Mouse (Mus musculus) bone marrow, adult 2 months (tissue): ENCODE measurements at regions not wholly inside any gene's neighbourhood (a gene's known extent, or its start where the extent isn't known, plus 50 kb on each side); places are given as distances from the start of the nearest gene placed in this dataset.

Experiments
- H3K27ac ChIP-seq: fragments of 200-500 bp; 2 replicates; pipeline ENCODE4 v1.5.1; 2012; ENCODE audit warnings: low read depth, mild to moderate bottlenecking, control low read depth, inconsistent platforms, low read length; ENCODE audit not compliant: control insufficient read depth, poor library complexity, insufficient read depth
- H3K4me1 ChIP-seq: fragments of 200-500 bp; 2 replicates; pipeline ENCODE4 v1.6.1; 2011; ENCODE audit warnings: low read length; ENCODE audit not compliant: control insufficient read depth, insufficient read depth
- H3K4me3 ChIP-seq: fragments of 200-500 bp; replicated peaks from 2 replicates; pipeline ENCODE3; 2011; ENCODE audit warnings: mild to moderate bottlenecking, low read depth, low read length, control low read depth; ENCODE audit not compliant: control insufficient read depth
- CTCF ChIP-seq: fragments of 200-500 bp; IDR thresholded peaks from 2 replicates; pipeline ENCODE4 v1.5.1; 2011; ENCODE audit warnings: low read length, control low read depth; ENCODE audit not compliant: control insufficient read depth, insufficient read depth
- POLR2A ChIP-seq: fragments of 200-500 bp; IDR thresholded peaks from 2 replicates; pipeline ENCODE4 v1.6.1; 2011; ENCODE audit warnings: low read depth, mild to moderate bottlenecking, control low read depth, low read length, borderline replicate concordance; ENCODE audit not compliant: control insufficient read depth
- WGBS: fragments of 180-500 bp; shearing (Covaris S2); methylation state at CpG from one replicate; pipeline ENCODE4 v1.1.7; 2018; 5-methylcytosine and 5-hydroxymethylcytosine counted together

DNA sequence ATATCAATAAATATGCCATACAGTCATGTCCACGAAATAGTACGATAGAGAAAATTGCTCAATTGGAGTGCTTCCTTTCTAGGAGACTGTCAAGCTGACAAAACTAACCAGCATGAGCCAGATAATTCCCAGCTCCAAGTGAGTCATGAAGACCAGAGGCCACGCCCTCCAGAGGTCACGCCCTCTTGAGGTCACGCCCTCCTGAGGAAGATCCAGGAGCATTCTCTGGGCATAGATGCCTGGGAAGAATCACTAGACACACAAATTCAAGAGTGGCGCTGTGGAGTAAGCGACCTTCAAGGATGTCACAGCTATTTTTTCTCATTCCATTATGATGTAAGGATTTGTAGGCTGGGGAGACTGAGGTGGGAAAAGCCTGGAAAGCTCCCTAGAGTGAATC is 76.5 kb downstream of the Pttg1 start:
- TF ChIP-seq POLR2A (no peak), CTCF (no peak)
- peaks cover 2% of the 10 kb centered on the region for H3K4me1 ChIP-seq
- 69% methylated on average over 7 of the region's 7 CpGs for WGBS
- no peak overlapping the region for H3K27ac ChIP-seq
- no peak overlapping the region for H3K4me3 ChIP-seq

DNA sequence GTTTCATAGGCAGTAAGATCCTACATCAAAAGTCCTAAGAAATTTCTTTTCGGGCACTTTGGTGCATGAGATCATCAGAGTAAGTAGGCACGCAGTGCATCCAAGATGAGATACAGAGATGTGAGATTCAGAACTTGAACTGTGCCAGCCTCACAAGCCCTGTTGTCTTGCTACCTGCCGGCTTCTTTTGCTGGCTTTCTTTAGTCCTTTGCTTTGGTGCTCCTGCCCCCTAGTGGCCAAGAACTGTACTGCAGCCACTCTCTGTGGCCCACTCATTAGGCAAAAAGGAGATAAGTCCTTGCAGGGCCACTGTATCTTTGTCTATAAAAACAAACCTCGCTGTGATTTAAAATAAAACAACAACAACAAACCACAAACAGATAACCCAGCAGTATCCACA is 77.5 kb downstream of the Pttg1 start:
- TF ChIP-seq POLR2A (no peak), CTCF (peak; percentile 88)
- H3K4me3 ChIP-seq: no peak overlapping the region
- no peak overlapping the region for H3K27ac ChIP-seq
- 12% methylated on average over 4 of the region's 4 CpGs for WGBS
- no peaks in the 10 kb centered on the region; the same call in 1 of the 2 replicates for H3K4me1 ChIP-seq

- no peak overlapping the region for H3K4me3 ChIP-seq
- H3K4me1 ChIP-seq: no peaks in the 10 kb centered on the region
- WGBS: 87% methylated on average over 9 of the region's 9 CpGs
- H3K27ac ChIP-seq: no peak overlapping the region
- TF ChIP-seq POLR2A (no peak), CTCF (no peak)
These were observed 79.6 kb downstream of the Pttg1 start for GRCm38 (mm10) chr11:43346489-43346888.

DNA sequence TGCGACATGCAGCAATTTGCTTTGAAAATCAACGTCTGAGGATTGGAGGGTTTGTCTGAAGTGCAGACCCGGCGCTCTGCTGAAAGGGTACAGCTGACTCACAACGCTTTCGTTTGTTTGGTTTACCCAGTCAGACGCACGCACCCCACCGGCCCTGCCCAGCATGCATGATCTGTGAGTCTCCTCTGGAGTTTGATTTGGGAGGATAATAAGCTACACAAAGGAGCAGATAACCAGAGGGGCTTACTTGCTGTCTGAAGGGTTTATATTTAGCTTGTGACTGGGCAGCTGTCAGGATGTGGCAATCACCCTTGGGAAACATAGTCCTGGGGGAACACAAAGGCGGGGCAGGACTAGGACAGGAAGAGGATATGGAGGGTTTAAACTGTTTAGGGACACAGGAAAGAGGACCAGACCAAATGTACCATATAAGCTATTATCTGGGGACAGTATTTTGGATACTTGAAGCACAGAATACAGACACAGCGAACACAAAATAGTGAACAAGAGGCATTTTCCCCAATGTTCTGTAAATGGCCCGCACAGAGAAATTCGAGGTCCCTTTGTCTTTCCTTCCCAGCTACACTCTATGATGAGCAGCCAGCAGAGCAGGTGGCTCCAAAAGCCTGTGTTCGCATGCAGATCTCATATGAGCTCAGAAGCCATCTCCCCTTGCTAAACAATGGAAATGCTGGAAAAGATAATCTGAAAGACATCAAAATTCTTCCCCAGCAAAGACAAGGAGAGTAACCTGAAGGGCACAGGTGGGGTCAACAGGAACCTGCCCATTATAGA is 81.1 kb downstream of the Pttg1 start:
- Histone ChIP-seq H3K4me3 (no peak overlapping the region), H3K27ac (no peak overlapping the region), H3K4me1 (no peaks in the 10 kb centered on the region)
- no peak for TF ChIP-seq POLR2A
- no peak for TF ChIP-seq CTCF
- WGBS: 28% methylated on average over 14 of the region's 14 CpGs

DNA sequence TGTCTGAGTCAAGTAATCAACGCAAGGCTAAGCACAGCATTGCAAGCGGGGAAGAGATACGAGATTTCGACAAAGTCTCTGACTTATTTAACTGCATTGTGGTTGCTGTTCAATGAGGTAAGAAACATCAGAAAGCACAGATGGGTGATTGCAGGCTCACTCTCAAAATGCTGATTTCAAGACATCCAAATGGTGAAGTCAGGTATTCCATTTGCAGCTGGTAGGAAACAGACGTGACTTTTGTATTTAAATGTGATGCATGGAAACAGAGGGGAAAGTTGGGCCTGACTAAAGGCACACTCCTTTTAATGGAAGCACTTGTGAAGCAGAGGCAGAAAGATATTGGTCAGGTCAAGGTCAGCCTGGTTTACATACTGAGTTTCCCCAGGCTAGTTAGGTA is 82.5 kb downstream of the Pttg1 start:
- 65% methylated on average over 5 of the region's 5 CpGs for WGBS
- H3K27ac ChIP-seq: no peak overlapping the region
- no peaks in the 10 kb centered on the region for H3K4me1 ChIP-seq
- TF ChIP-seq CTCF: no peak
- TF ChIP-seq POLR2A: no peak
- H3K4me3 ChIP-seq: no peak overlapping the region

GRCm38 (mm10) chr11:43338377-43338993 is 87.6 kb downstream of the Pttg1 start:
- Histone ChIP-seq H3K4me1 (no peaks in the 10 kb centered on the region), H3K27ac (no peak overlapping the region), H3K4me3 (no peak overlapping the region)
- no peak for TF ChIP-seq POLR2A
- no peak for TF ChIP-seq CTCF
- WGBS: 77% methylated on average over 2 of the region's 2 CpGs

DNA sequence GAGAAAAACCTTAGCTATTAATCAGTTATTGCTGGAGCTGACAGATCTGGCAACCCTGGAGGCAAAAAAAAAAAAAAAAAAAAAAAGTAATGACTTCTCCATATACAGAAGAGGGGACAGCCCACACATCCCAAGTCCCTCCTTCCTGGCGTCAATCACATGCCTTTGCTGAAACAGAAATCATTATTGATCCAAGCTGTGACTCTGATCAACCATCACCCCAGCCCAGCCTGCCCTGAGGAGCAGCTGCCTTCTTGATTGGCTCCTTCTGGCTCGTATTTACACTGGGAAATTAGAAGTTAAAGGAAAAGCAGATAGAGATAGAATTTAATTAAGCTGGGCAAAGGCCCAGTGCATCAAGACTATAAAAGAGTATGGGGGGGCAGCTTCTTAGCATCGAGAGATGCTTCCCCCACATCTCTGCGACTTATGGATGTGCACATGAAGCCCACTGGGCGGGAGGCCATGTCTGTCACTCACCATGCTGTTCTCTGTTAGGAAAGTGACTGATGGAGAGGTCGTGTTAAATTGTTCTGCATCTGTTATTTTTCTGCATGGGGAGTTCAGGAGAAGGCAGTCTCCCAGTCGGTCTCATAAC is 90.3 kb downstream of the Pttg1 start:
- no peak overlapping the region for H3K4me3 ChIP-seq
- no peak overlapping the region for H3K27ac ChIP-seq
- 65% methylated on average over 7 of the region's 7 CpGs for WGBS
- TF ChIP-seq CTCF (no peak), POLR2A (no peak)
- H3K4me1 ChIP-seq: no peaks in the 10 kb centered on the region

DNA sequence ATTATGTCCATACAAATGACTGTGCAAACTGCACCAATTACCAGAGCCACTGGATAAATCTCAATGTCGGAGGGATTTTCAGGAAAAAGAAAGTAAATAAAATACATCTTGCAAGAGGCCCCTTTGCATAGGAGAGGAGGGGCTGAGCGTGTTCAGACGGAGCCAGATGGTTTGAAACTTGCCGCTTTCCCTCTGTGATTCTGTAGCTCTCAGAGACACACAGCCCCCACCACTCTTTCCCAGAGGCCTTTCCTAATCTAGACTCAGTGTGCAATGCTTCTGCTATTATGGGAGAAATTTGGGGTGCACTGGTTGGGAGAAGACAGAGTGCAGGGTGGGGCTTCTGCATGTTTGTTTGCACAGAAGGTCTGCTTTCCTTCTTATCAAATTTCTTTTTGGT is 92.5 kb downstream of the Pttg1 start:
- WGBS: 80% methylated on average over 4 of the region's 4 CpGs
- TF ChIP-seq POLR2A: no peak
- no peak for TF ChIP-seq CTCF

More for the DNA sequence above, 92.5 kb downstream of the Pttg1 start:
- Histone ChIP-seq H3K4me3 (no peak overlapping the region), H3K4me1 (no peaks in the 10 kb centered on the region), H3K27ac (no peak overlapping the region)
